Mouse (Mus musculus) skeletal muscle tissue, adult 2 months (tissue): ENCODE results near the gene Dnajb14.
"Not testable (repeated sequence)": the region's sequence is repeated elsewhere in the genome, so short reads cannot be mapped to it uniquely, and the experiment has no call there.

Experiments
- DNase-seq: peaks from one replicate; pipeline ENCODE4 v3.0.0-alpha.2; 2012; ENCODE audit warnings: low read depth, low spot score

The Dnajb14 gene

GRCm38 (mm10) chr3:137917694-137918171, 50.3 kb downstream of the Dnajb14 start:
- no peak for DNase-seq

- peak; percentile 87 for DNase-seq
Measured at GRCm38 (mm10) chr3:137918172-137918931, 50.9 kb downstream of the Dnajb14 start, which contains the start of gene Lamtor3. Gene Lamtor3 (plus strand): TSS chr3:137918506.

- DNase-seq = no peak
Measured at GRCm38 (mm10) chr3:137918932-137919311, 51.4 kb downstream of the Dnajb14 start.

- DNase-seq = no peak
Measured at GRCm38 (mm10) chr3:137919398-137919797, 51.9 kb downstream of the Dnajb14 start.

GRCm38 (mm10) chr3:137920594-137920993, 53.1 kb downstream of the Dnajb14 start:
- no peak for DNase-seq

GRCm38 (mm10) chr3:137927010-137927409, 59.5 kb downstream of the Dnajb14 start:
- no peak for DNase-seq

GRCm38 (mm10) chr3:137929940-137930339, 62.5 kb downstream of the Dnajb14 start:
- no peak for DNase-seq

- DNase-seq = no peak
Measured at GRCm38 (mm10) chr3:137932748-137933147, 65.3 kb downstream of the Dnajb14 start.

GRCm38 (mm10) chr3:137933986-137934385, 66.5 kb downstream of the Dnajb14 start:
- DNase-seq = no peak

- DNase-seq = no peak
Measured at GRCm38 (mm10) chr3:137935570-137936525, 68.4 kb downstream of the Dnajb14 start.

GRCm38 (mm10) chr3:137936541-137936940, 69.1 kb downstream of the Dnajb14 start:
- DNase-seq = no peak

GRCm38 (mm10) chr3:137938608-137939007, 71.1 kb downstream of the Dnajb14 start:
- DNase-seq = no peak

GRCm38 (mm10) chr3:137940757-137941156, 73.3 kb downstream of the Dnajb14 start:
- DNase-seq = no peak

- no peak for DNase-seq
Measured at GRCm38 (mm10) chr3:137941555-137941954, 74.1 kb downstream of the Dnajb14 start.

GRCm38 (mm10) chr3:137942098-137942622, 74.7 kb downstream of the Dnajb14 start:
- no peak for DNase-seq

- no peak for DNase-seq
Measured at GRCm38 (mm10) chr3:137943737-137944154, 76.3 kb downstream of the Dnajb14 start.

- DNase-seq = no peak
Measured at GRCm38 (mm10) chr3:137946827-137947226, 79.4 kb downstream of the Dnajb14 start.

GRCm38 (mm10) chr3:137947525-137947924, 80.0 kb downstream of the Dnajb14 start:
- no peak for DNase-seq

GRCm38 (mm10) chr3:137950191-137950885, 82.9 kb downstream of the Dnajb14 start:
- DNase-seq = no peak

- DNase-seq = not testable (repeated sequence)
Measured at GRCm38 (mm10) chr3:137951302-137951701, 83.8 kb downstream of the Dnajb14 start.

GRCm38 (mm10) chr3:137951819-137952218, 84.3 kb downstream of the Dnajb14 start:
- DNase-seq = no peak
